Mouse (Mus musculus): ENCODE data around the gene Mecom.

DNA sequence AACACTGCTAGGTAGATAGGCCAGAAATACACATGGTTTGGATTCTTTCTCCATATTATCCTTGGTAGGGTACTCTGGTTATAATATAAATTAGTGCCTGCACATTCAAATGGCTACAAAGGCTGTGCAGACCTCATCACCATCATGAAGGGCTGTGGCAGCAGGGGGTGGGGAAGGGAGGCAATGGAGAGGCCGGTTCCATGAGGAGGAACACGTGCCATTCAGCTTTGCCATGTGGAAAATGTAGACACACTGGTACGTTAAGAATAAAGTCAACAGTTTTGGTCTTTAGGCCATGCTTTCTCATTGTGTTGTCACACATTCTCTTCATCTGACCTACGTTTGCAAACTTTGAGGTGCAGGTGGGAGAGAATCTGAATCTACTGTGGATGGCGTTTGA is 264.2 kb downstream of the Mecom start:
- TF ChIP-seq POLR2A (IDR thresholded peaks at IDR 0.05; ENCODE audit: extremely low read depth, insufficient read depth, low read length) (no peak), CTCF (IDR thresholded peaks at IDR 0.05; ENCODE audit: extremely low read depth, insufficient read depth, low read length) (no peak)

Measured in cortical plate, adult 2 months (tissue).